Mouse (Mus musculus): ENCODE measurements around the gene Mgat3. TPM values are rescaled to one million over a fixed set of nuclear protein-coding genes. Genes with fewer than 3 reads are reported as not detected.
A peak's percentile ranks its signal among the peaks of the same experiment; 100 is the strongest.

Mgat3 gene
- polyA plus RNA-seq (2015; fragmentation: Nextera tagmentation; extraction: Ambion mirVana), result 6.7 and 7.4 TPM in 2 replicates

DNA sequence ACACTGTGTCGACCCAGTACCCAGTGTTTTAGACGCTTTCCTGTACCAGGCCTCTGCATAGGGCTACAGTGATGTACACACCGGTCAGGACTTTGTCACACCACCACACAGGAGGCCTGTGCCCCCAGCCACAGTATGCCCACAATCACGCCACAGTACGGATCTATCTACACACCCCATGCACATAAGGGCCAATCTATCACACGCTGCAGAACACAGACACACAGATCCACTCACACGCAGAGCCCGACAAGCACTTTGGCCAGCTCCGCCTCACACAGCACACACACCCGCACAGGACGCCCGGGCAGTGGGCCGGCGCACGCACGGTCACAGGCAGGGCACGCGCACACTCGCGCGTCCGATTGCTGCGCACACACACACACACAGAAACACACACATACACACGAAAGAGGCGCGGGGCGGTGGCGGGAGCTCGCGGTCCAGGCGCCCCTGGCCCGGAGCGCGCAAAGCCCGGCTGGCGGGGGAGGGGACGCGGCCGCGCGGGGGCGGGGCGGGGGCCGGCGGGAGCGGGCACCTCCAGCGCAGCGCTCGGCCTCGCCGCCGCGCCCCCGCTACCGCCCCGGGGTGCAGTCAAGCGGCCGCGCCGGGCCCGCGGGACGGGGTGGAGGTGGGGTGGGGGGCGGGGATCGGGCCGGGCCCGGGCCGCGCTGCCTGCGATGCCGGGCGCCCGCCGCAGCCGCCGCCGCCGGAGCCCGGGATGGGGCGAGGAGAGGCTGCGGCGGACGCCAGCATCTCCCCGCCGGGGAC is at the start of gene Mgat3:
Gene Mgat3 (plus strand): TSS at position 721 of the 771 bp plus-strand sequence.
- Histone ChIP-seq H3K4me1 (replicated peaks; ENCODE audit: insufficient read depth, low read length) (peaks cover 5% of the 10 kb centered on the region; the same call in 1 of the 2 replicates), H3K4me2 (ENCODE audit: low read length) (peak within 1 kb of the TSS; percentile 97), H3K9ac (ENCODE audit: low read depth, low read length) (peak within 1 kb of the TSS; percentile 81), H3K4me3 (replicated peaks; ENCODE audit: low read depth, low read length) (peak within 1 kb of the TSS; percentile 84), H3K9me3 (replicated peaks; ENCODE audit: low read length) (no peaks in the 10 kb centered on the region), H3K27me3 (ENCODE audit: insufficient read depth, low read length) (no peaks in the 10 kb centered on the region), H3K36me3 (ENCODE audit: insufficient read depth, low read length) (no peaks in the 10 kb centered on the region), H3K27ac (peak within 1 kb of the TSS; percentile 57)
- DNase-seq (ENCODE audit: low spot score) (peak; percentile 44), ATAC-seq (replicated peaks; ENCODE audit: low FRiP score, low read depth) (peak; percentile 54)
- no peak for TF ChIP-seq CTCF (IDR thresholded peaks at IDR 0.05; ENCODE audit: low read depth)
- 6% methylated on average over 34 of the region's 85 CpGs for WGBS

DNA sequence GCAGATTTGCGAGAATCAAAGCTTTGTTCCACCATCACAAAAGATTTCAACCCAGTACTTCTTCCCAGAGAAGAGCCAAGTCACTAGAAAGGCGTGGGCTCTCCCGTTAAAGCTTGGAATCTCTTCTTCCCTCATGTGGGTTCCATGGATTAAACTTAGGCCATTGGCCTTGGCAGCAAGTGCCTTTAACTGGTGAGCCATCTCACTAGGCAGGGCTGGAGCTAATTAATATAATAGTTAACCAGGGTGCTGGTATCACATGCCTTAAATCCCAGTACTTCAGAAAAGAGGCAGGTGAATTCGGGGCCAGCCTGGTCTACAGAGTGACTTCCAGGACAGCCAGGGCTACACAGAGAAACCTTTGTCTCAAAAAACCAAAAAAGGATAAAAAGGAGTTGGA is 48.9 kb upstream of the Mgat3 start:
- WGBS, result 62% methylated on average over 4 of the region's 4 CpGs
- H3K27ac ChIP-seq, result no peak overlapping the region
- DNase-seq (ENCODE audit: low spot score), result no peak

DNA sequence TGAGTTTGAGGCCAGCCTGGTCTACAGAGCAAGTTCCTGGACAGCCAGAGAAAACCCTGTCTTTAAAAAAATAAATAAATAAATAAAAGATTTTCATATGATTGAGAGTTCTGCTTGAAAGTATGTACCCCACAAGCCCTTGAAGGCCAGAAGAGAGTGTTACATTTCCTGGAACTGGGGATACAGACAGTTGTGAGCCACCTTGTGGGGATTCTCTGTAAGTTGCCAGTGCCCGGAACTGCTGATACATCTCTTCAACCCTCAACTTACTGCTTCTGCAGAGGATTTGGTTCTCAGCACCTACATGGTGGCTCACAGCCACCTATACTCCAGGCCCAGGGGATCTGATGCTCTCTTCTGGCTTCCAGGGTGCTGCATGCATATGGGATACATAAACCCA is 46.3 kb upstream of the Mgat3 start:
- no peak overlapping the region for H3K9ac ChIP-seq (ENCODE audit: low read depth, low read length)
- WGBS, result 67% methylated on average over 1 of the region's 1 CpGs
- peak; percentile 53 for TF ChIP-seq CTCF (IDR thresholded peaks at IDR 0.05; ENCODE audit: low read depth)
- no peaks in the 10 kb centered on the region for H3K4me1 ChIP-seq (replicated peaks; ENCODE audit: insufficient read depth, low read length)
- H3K27ac ChIP-seq, result no peak overlapping the region
- no peak overlapping the region for H3K4me3 ChIP-seq (replicated peaks; ENCODE audit: low read depth, low read length)
- no peak overlapping the region for H3K4me2 ChIP-seq (ENCODE audit: low read length)
- H3K36me3 ChIP-seq (ENCODE audit: insufficient read depth, low read length), result no peaks in the 10 kb centered on the region
- H3K27me3 ChIP-seq (ENCODE audit: insufficient read depth, low read length), result no peaks in the 10 kb centered on the region
- peak; percentile 57 for DNase-seq (ENCODE audit: low spot score)
- no peaks in the 10 kb centered on the region for H3K9me3 ChIP-seq (replicated peaks; ENCODE audit: low read length)
- no peak for ATAC-seq (replicated peaks; ENCODE audit: low FRiP score, low read depth)

More for the DNA sequence above, 48.9 kb upstream of the Mgat3 start:
- Histone ChIP-seq H3K4me1 (replicated peaks; ENCODE audit: insufficient read depth, low read length) (no peaks in the 10 kb centered on the region), H3K4me3 (replicated peaks; ENCODE audit: low read depth, low read length) (no peak overlapping the region), H3K4me2 (ENCODE audit: low read length) (no peak overlapping the region), H3K27me3 (ENCODE audit: insufficient read depth, low read length) (no peaks in the 10 kb centered on the region), H3K9me3 (replicated peaks; ENCODE audit: low read length) (no peaks in the 10 kb centered on the region), H3K9ac (ENCODE audit: low read depth, low read length) (no peak overlapping the region), H3K36me3 (ENCODE audit: insufficient read depth, low read length) (no peaks in the 10 kb centered on the region)
- no peak for TF ChIP-seq CTCF (IDR thresholded peaks at IDR 0.05; ENCODE audit: low read depth)
- ATAC-seq (replicated peaks; ENCODE audit: low FRiP score, low read depth), result no peak

DNA sequence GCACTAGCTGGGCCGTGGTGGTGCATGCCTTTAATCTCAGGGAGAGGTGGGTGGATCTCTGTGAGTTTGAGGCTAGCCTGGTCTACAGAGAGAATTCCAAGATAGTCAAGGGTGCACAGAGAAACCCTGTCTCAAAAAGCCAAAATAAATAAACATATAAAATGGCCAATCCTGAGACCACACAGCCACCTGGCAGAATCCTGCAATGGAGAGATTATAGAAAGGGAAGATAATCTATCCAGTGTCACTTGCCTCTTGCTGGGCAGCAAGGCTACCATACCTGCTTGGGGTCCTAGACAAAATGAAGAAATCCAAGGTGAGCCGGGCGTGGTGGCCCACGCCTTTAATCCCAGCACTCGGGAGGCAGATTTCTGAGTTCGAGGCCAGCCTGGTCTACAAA is 43.5 kb upstream of the Mgat3 start:
- no peaks in the 10 kb centered on the region for H3K36me3 ChIP-seq (ENCODE audit: insufficient read depth, low read length)
- WGBS, result 87% methylated on average over 6 of the region's 6 CpGs
- no peak overlapping the region for H3K4me2 ChIP-seq (ENCODE audit: low read length)
- H3K27ac ChIP-seq, result no peak overlapping the region
- peaks cover 8% of the 10 kb centered on the region for H3K4me1 ChIP-seq (replicated peaks; ENCODE audit: insufficient read depth, low read length)
- no peak for DNase-seq (ENCODE audit: low spot score)
- H3K9ac ChIP-seq (ENCODE audit: low read depth, low read length), result no peak overlapping the region
- H3K4me3 ChIP-seq (replicated peaks; ENCODE audit: low read depth, low read length), result no peak overlapping the region
- no peak for TF ChIP-seq CTCF (IDR thresholded peaks at IDR 0.05; ENCODE audit: low read depth)
- H3K27me3 ChIP-seq (ENCODE audit: insufficient read depth, low read length), result no peaks in the 10 kb centered on the region
- no peaks in the 10 kb centered on the region for H3K9me3 ChIP-seq (replicated peaks; ENCODE audit: low read length)
- no peak for ATAC-seq (replicated peaks; ENCODE audit: low FRiP score, low read depth)

DNA sequence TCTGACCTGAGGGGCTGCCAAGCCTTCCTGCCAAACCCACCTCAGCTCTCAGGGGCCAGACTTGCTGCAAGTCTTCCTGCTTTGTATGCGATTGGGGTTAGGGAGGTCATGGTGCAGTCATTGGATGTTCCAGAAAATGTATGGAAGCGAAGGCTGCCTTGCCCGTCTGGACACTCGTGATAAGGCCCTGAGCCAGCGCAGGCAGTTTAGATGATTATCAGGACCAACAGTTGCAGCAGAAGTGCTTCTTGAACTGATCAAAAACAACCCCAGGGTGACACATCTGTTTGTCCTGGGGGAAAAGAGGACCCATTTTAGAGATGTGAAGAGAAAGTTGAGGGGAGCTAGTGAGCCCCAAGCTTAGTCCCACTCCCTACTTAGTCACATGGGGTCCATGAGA is 42.8 kb upstream of the Mgat3 start:
- Histone ChIP-seq H3K36me3 (ENCODE audit: insufficient read depth, low read length) (no peaks in the 10 kb centered on the region), H3K4me3 (replicated peaks; ENCODE audit: low read depth, low read length) (no peak overlapping the region), H3K9ac (ENCODE audit: low read depth, low read length) (no peak overlapping the region), H3K4me1 (replicated peaks; ENCODE audit: insufficient read depth, low read length) (peaks cover 8% of the 10 kb centered on the region), H3K4me2 (ENCODE audit: low read length) (no peak overlapping the region), H3K9me3 (replicated peaks; ENCODE audit: low read length) (no peaks in the 10 kb centered on the region), H3K27ac (no peak overlapping the region), H3K27me3 (ENCODE audit: insufficient read depth, low read length) (no peaks in the 10 kb centered on the region)
- TF ChIP-seq CTCF (IDR thresholded peaks at IDR 0.05; ENCODE audit: low read depth), result no peak
- 77% methylated on average over 5 of the region's 5 CpGs for WGBS
- ATAC-seq (replicated peaks; ENCODE audit: low FRiP score, low read depth), result no peak
- DNase-seq (ENCODE audit: low spot score), result no peak

DNA sequence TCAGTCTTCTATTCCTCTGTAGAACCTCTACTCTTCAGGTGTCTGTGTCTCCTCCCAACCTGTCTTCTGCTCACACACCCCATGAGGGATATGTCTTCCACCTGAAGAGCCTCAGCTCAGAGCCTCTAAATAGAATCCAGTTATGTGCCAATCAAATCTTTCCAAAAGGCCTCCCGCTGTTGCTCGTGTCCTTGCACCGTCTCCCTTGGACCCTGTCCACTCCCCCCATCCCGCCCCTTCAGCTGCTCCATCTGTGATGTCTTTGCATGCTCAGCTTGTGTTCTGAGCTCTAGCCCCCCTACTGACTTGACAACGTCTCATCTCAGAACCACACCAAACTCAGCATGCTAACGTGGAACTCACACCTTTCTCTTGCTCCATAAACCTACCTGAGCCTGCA is 42.1 kb upstream of the Mgat3 start:
- no peak overlapping the region for H3K9ac ChIP-seq (ENCODE audit: low read depth, low read length)
- no peak for DNase-seq (ENCODE audit: low spot score)
- no peak overlapping the region for H3K4me2 ChIP-seq (ENCODE audit: low read length)
- H3K9me3 ChIP-seq (replicated peaks; ENCODE audit: low read length), result no peaks in the 10 kb centered on the region
- H3K4me3 ChIP-seq (replicated peaks; ENCODE audit: low read depth, low read length), result no peak overlapping the region
- no peak overlapping the region for H3K27ac ChIP-seq
- no peak for TF ChIP-seq CTCF (IDR thresholded peaks at IDR 0.05; ENCODE audit: low read depth)
- ATAC-seq (replicated peaks; ENCODE audit: low FRiP score, low read depth), result no peak
- no peaks in the 10 kb centered on the region for H3K27me3 ChIP-seq (ENCODE audit: insufficient read depth, low read length)
- WGBS, result 78% methylated on average over 6 of the region's 6 CpGs
- H3K36me3 ChIP-seq (ENCODE audit: insufficient read depth, low read length), result no peaks in the 10 kb centered on the region
- H3K4me1 ChIP-seq (replicated peaks; ENCODE audit: insufficient read depth, low read length), result peaks cover 8% of the 10 kb centered on the region

Data from kidney, postnatal 0 days (tissue).